Mouse (Mus musculus) heart, embryonic 11.5 days (tissue): ENCODE data around the gene Cfap300. TPM values are rescaled to one million over a fixed set of nuclear protein-coding genes. Genes with fewer than 3 reads are reported as not detected.

Experiments
- ATAC-seq: fragments of 200-750 bp; cut with Nextera tagmentation; replicated peaks from 2 replicates; pipeline ENCODE4 v1.8.0; 2017; ENCODE audit warnings: moderate library complexity; ENCODE audit not compliant: insufficient number of reproducible peaks, low FRiP score, low TSS enrichment
- H3K27ac ChIP-seq: fragments of 300-500 bp; sonication (generic); 2 replicates; pipeline ENCODE4 v1.5.1; 2014; ENCODE audit warnings: mild to moderate bottlenecking, low read depth, low read length
- H3K27me3 ChIP-seq: fragments of 300-500 bp; sonication (generic); 2 replicates; pipeline ENCODE4 v1.6.1; 2014; ENCODE audit warnings: mild to moderate bottlenecking, low read length, mixed read lengths; ENCODE audit not compliant: control insufficient read depth, insufficient read depth
- H3K36me3 ChIP-seq: fragments of 300-500 bp; sonication (generic); 2 replicates; pipeline ENCODE4 v1.6.1; 2014; ENCODE audit warnings: mild to moderate bottlenecking, low read length, moderate library complexity, mixed read lengths; ENCODE audit not compliant: control insufficient read depth, insufficient read depth
- H3K4me1 ChIP-seq: fragments of 300-500 bp; sonication (generic); 2 replicates; pipeline ENCODE4 v1.6.1; 2014; ENCODE audit warnings: low read length; ENCODE audit not compliant: control insufficient read depth, insufficient read depth
- H3K4me2 ChIP-seq: fragments of 300-500 bp; sonication (generic); 2 replicates; pipeline ENCODE4 v1.6.1; 2014; ENCODE audit warnings: mild to moderate bottlenecking, moderate library complexity
- H3K4me3 ChIP-seq: fragments of 300-500 bp; sonication (generic); 2 replicates; pipeline ENCODE4 v1.5.1; 2014; ENCODE audit warnings: low read depth, low read length
- H3K9ac ChIP-seq: fragments of 300-500 bp; sonication (generic); 2 replicates; pipeline ENCODE4 v1.6.1; 2014; ENCODE audit warnings: mild to moderate bottlenecking, low read depth, low read length, moderate library complexity
- H3K9me3 ChIP-seq: fragments of 300-500 bp; sonication (generic); replicated peaks from 2 replicates; pipeline ENCODE4 v1.6.1; 2016; ENCODE audit warnings: low read length; ENCODE audit not compliant: control insufficient read depth
- WGBS: fragments of 180-500 bp; shearing (Covaris S2); extraction: QIAGEN DNeasy Blood & Tissue Kit; methylation state at CpG from one replicate; pipeline ENCODE4 v1.1.7; 2014; ENCODE audit not compliant: insufficient replicate concordance; 5-methylcytosine and 5-hydroxymethylcytosine counted together
- polyA plus RNA-seq: library from polyadenylated mRNA; unstranded; fragments of >200 nt; fragmentation: Nextera tagmentation; extraction: Ambion mirVana; gene quantifications from 2 replicates; pipeline ENCODE4 v1.2.1, GENCODE M21; 2014

Gene Cfap300
- polyA plus RNA-seq, 1 experiment from 2014 or later, result 9.1 TPM

- Histone ChIP-seq H3K9ac (no peak overlapping the region), H3K27ac (no peak overlapping the region), H3K27me3 (no peaks in the 10 kb centered on the region), H3K4me1 (no peaks in the 10 kb centered on the region), H3K4me2 (no peak overlapping the region), H3K9me3 (no peaks in the 10 kb centered on the region), H3K36me3 (no peaks in the 10 kb centered on the region), H3K4me3 (no peak overlapping the region)
- ATAC-seq, result no peak
- WGBS, result 50% methylated on average over 1 of the region's 1 CpGs
Measured at GRCm38 (mm10) chr9:8034143-8034542, 8.5 kb downstream of the Cfap300 start.

GRCm38 (mm10) chr9:8032847-8033246 is 9.8 kb downstream of the Cfap300 start:
- ATAC-seq, result no peak
- WGBS, result 75% methylated on average over 5 of the region's 5 CpGs
- no peak overlapping the region for H3K9ac ChIP-seq
- no peak overlapping the region for H3K4me2 ChIP-seq
- no peaks in the 10 kb centered on the region for H3K4me1 ChIP-seq
- H3K4me3 ChIP-seq, result no peak overlapping the region
- no peaks in the 10 kb centered on the region for H3K36me3 ChIP-seq
- no peaks in the 10 kb centered on the region for H3K9me3 ChIP-seq
- no peaks in the 10 kb centered on the region for H3K27me3 ChIP-seq
- H3K27ac ChIP-seq, result no peak overlapping the region

- H3K4me3 ChIP-seq, result no peak overlapping the region
- H3K27ac ChIP-seq, result no peak overlapping the region
- no peak overlapping the region for H3K4me2 ChIP-seq
- H3K27me3 ChIP-seq, result no peaks in the 10 kb centered on the region
- ATAC-seq, result no peak
- H3K36me3 ChIP-seq, result no peaks in the 10 kb centered on the region
- WGBS, result 72% methylated on average over 5 of the region's 5 CpGs
- H3K9me3 ChIP-seq, result no peaks in the 10 kb centered on the region
- no peaks in the 10 kb centered on the region for H3K4me1 ChIP-seq
- H3K9ac ChIP-seq, result no peak overlapping the region
Measured at GRCm38 (mm10) chr9:8018609-8019008, 24.0 kb downstream of the Cfap300 start.

- 42% methylated on average over 20 of the region's 20 CpGs for WGBS
- H3K4me1 ChIP-seq, result no peaks in the 10 kb centered on the region
- no peak overlapping the region for H3K27ac ChIP-seq
- no peaks in the 10 kb centered on the region for H3K9me3 ChIP-seq
- no peak overlapping the region for H3K9ac ChIP-seq
- H3K4me2 ChIP-seq, result no peak overlapping the region
- no peaks in the 10 kb centered on the region for H3K36me3 ChIP-seq
- no peak for ATAC-seq
- no peak overlapping the region for H3K4me3 ChIP-seq
- no peaks in the 10 kb centered on the region for H3K27me3 ChIP-seq
Measured at GRCm38 (mm10) chr9:8017253-8017913, 25.2 kb downstream of the Cfap300 start.

DNA sequence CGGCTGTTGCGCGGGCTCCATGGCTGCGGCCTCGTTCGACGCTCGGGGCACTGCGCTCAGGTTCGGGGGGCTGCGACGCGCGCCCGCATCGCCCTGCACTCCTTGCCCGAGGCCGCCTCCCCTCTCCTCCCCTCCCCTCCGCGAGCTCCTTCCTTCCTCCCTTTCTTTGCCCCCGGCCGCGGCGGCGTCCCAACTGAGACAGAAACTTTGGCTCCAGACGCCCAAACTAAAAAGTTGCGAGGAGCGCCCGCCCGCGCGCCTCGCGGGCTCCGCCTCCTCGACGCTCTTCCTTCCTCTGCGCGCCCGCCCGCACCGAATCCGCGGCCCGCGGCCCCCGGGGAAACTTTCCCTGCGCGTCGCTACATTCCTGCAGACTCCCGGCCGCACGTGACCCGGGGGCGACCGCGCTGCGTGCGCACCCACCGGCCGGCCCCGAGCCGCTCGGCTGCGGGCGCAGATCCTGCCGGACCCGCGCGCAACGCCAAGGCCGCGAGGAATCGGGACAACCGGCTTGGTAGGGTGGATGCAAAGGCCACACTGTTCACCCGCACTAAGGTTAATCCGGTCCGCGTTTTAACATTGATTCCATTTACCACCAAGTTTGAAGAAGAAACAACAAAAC is 38.1 kb downstream of the Cfap300 start, which contains the start of gene Yap1:
Yap1 (minus strand) TSS at position 227 of the 622 bp plus-strand sequence.
- H3K9ac ChIP-seq, result peak within 1 kb of the TSS; percentile 90
- H3K4me1 ChIP-seq, result peaks cover 4% of the 10 kb centered on the region
- H3K27ac ChIP-seq, result peak within 1 kb of the TSS; percentile 99
- peak within 1 kb of the TSS; percentile 68 for H3K4me2 ChIP-seq
- peaks cover 11% of the 10 kb centered on the region; the same call in 1 of the 2 replicates for H3K36me3 ChIP-seq
- WGBS, result 1% methylated on average over 62 of the region's 79 CpGs
- no peaks in the 10 kb centered on the region; the same call in 1 of the 2 replicates for H3K27me3 ChIP-seq
- peak within 1 kb of the TSS; percentile 74 for H3K4me3 ChIP-seq
- peak; percentile 82 for ATAC-seq
- H3K9me3 ChIP-seq, result no peaks in the 10 kb centered on the region

DNA sequence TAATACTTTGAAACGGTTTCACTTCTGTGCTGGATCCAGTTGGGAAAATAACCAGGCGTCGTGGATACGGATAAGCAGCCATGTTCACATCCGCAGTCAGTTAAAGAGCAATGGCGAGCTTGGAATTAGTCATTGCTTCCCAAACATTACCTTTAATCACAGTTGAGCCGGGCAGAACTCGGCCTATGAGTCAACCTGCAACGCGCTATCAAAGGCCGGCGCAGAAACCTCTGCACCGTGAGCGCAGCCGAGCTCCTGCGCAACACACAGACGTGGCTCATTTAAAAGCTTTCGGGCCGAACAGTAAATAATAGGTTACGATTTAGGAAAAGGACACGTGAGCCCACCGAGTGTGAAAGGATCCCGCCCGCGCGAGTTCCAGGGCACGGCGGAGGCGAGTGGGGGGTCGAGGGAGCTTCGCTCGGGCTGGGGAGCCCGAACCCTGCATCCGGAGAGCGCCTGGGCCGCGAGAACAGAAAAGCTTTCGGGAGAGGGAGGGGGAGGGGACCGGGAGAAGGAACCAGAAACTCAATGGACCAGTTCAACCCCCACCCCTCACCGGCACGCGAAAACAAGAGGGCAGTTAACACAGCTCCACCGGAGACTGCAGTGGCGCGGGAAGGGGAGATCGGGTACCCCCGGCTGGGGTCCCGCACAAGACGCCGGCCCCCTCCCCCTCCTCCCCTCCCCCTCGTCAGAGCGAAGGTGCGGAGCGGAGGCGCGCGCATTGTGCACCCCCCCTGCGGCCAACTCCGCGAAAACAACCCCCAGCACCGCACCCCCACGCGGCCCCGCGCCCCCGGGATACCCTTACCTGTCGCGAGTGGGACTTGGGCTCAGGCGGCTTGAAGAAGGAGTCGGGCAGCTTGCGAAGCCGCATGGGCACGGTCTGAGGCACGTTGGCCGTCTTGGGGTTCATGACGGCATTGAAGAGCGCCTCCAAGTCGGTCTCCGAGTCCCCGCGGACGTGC is 39.0 kb downstream of the Cfap300 start:
- Histone ChIP-seq H3K36me3 (peaks cover 11% of the 10 kb centered on the region; the same call in 1 of the 2 replicates), H3K4me2 (peak overlapping the region; percentile 68), H3K27ac (peak overlapping the region; percentile 99), H3K9me3 (no peaks in the 10 kb centered on the region), H3K27me3 (no peaks in the 10 kb centered on the region; the same call in 1 of the 2 replicates), H3K4me1 (peaks cover 4% of the 10 kb centered on the region), H3K4me3 (peak overlapping the region; percentile 74), H3K9ac (peak overlapping the region; percentile 90)
- peak; percentile 48 for ATAC-seq
- under 1% methylated on average over 78 of the region's 82 CpGs for WGBS

DNA sequence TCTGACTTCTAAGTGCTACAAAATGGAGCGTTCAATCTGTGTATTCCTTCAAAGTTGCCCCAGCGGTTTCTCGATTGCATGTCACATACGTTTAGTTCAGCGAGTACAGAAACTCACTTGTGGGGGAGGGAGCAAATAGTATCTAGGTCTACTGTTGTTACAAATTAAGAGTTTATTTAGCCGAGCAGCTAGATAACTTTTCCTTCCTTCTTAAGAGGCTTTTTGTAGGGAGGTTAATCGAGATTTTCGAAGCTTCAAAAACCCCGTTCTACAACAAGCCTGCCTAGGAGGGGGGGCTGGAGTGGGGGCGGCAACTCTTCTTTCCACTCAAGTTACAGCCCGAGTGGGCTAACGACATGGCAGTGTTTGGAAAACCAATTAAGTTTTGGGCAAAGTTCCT is 39.8 kb downstream of the Cfap300 start:
- Histone ChIP-seq H3K9ac (peak overlapping the region; percentile 90), H3K27ac (peak overlapping the region; percentile 99; the same call in 1 of the 2 replicates), H3K4me1 (peaks cover 4% of the 10 kb centered on the region), H3K4me2 (peak overlapping the region; percentile 68), H3K36me3 (peaks cover 11% of the 10 kb centered on the region; the same call in 1 of the 2 replicates), H3K27me3 (no peaks in the 10 kb centered on the region; the same call in 1 of the 2 replicates), H3K9me3 (no peaks in the 10 kb centered on the region), H3K4me3 (peak overlapping the region; percentile 74)
- 2% methylated on average over 12 of the region's 12 CpGs for WGBS
- no peak for ATAC-seq

GRCm38 (mm10) chr9:8001352-8001751 is 41.3 kb downstream of the Cfap300 start:
- no peak overlapping the region for H3K9ac ChIP-seq
- H3K27ac ChIP-seq, result no peak overlapping the region
- 55% methylated on average over 7 of the region's 7 CpGs for WGBS
- peak overlapping the region; percentile 39 for H3K4me2 ChIP-seq
- ATAC-seq, result no peak
- peaks cover 11% of the 10 kb centered on the region; the same call in 1 of the 2 replicates for H3K36me3 ChIP-seq
- peaks cover 4% of the 10 kb centered on the region for H3K4me1 ChIP-seq
- no peaks in the 10 kb centered on the region for H3K9me3 ChIP-seq
- 0 out of 2 replicates have a peak overlapping the region, but pooled peaks have one; percentile 5 for H3K4me3 ChIP-seq
- H3K27me3 ChIP-seq, result no peaks in the 10 kb centered on the region; the same call in 1 of the 2 replicates
